Mouse (Mus musculus) kidney, postnatal 36 days (tissue): Measurements from ENCODE around the gene Ube2j1.

Source experiments
- DNase-seq, 2 experiments: peaks; one replicate each; pipeline ENCODE4 v3.0.0; 2021 to 2022; ENCODE audit warnings: mixed read lengths in 2 of 2

The Ube2j1 gene

DNA sequence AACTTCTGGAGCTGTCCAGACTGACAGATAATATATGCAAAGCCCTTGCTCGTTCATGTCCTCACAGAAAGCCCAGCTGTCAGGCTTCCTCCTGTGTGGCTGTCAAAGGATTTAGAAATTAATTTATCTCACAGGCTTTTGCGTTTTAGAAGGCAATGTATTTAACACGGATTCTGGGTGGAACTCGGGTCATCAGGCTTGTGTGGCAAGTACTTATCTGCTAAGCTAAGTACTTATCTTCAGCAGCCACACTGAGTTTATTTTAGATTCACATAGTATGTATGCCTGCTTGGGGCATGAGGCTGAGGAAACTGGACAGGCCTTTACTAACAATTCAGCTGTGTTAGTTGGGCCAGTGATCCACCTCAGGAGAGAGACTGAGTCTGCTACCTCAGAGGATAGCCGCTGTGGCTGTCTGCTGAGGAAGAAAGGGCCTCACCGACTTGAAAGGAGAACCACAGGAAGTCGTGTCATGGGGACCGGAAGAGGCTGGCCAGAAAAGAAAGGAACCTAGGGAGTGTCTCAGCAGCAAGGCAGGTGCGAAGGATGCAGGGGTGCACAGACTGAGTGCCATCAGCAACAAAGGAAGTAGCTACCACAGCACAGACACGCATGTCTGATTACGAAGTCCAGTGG, 41.4 kb downstream of the Ube2j1 start:
- no peak for DNase-seq

DNA sequence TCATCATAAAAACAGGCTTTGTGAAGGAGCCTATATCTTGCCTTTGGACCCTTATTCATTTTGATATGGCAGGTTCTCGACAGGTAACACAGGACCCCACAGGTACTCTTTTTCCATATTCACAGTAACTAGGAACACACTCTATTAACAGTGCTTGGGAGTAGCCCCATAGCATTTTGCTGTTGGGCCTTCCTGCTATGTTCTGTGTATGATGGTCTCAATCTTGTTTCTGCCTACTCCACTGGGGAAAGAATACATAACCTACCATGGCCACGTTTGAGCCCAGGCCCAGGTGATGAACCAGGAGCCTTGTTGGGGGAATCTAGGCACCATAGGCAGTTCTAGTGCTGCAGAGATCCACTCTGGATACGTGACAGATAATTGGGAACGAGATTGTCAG, 43.2 kb downstream of the Ube2j1 start:
- no peak for DNase-seq

DNA sequence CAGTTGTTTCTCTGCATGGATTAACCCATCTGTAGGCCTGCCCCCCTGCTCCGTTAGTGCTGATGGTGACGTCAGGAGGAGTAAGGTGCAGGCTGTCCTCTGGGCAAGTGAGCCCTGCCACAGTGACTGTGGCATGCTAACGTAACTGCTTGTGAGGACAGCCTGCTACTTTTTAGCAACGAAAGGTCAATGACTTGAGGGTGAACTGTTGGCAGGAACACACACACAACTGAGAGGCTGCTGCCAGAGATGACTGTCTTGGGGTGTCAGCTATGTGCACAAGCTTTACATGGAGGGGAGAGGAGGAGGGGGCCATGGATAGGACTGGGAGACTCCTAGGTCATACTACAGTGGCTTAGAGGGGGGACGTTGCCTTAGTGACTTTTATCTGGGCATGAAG, 43.6 kb downstream of the Ube2j1 start:
- no peak for DNase-seq

DNA sequence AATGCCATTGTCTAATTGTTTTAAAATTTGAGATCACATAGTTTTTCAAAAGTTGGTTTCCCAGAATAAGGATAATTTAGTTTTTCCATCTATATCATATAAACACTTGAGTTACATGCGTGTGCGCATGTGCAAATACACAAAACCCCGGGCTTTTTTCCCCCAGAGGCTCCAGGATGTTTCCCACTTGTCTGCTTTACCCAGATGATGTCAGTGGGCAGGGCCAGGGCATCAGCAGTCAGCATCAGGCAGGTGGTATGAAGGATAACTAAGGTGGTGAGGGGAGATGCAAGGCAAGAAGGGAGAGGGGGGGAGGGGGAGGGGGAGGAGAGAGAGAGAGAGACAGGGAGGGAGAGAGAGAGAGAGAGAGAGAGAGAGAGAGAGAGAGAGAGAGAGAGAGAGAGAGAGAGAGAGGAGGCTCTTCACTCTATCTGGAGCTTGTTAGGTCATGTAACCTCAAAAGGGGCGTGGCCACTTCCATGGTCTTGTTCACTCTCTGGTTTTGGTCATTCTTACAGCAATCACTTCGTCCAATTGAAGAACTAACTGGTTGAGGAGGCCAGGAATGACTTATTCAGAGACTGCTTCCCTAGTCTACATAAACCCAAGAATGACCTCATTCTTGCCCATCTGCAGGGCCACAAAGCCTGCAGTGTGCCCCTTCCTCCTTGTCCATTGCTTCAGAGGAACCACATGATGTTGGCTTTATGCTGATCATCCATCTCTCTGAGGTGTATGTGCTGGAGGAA, 44.7 kb downstream of the Ube2j1 start:
- DNase-seq, result peak in 1 of 2 experiments; percentile 13

DNA sequence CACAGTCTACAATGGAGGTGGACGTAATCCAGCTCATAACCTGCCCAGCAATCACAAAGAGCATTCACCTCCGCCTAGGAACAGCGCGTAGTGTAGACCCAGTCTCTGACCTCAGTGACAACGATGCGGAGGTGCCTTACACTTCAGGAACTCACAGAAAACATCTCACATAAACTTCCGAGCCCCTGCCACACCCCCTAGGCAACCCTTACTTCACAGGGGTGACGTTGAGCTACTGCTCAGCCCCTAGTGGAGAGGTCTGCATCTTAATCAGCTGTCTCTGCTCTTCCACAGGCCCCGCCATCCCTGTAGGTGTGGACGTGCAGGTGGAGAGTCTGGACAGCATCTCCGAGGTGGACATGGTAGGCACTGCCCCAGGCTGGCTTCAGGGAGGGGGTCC, 45.9 kb downstream of the Ube2j1 start:
- DNase-seq, result no peak

GRCm38 (mm10) chr4:33077724-33078123, 46.5 kb downstream of the Ube2j1 start:
- no peak for DNase-seq

DNA sequence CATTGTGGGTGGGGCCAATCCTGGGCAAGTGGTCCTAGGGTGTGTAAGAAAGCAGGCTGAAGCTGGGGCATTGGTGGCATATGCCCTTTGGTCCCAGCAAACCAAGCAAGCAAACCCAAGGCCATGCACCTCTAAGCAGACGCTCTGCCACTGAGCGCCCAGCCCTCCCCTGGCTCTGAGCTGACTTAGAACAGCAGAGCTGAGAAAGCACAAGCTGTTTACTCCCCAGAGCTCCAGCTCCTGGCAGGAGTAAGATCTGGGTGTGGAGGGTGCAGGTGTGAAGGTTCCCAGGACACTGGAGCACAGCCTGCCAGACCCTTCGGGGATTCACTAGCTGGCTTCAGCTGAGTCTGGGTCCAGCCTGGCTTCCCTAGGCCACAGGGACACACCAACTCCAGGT, 47.3 kb downstream of the Ube2j1 start:
- DNase-seq, result no peak

- DNase-seq, result no peak
Observed at GRCm38 (mm10) chr4:33099118-33099694, 68.0 kb downstream of the Ube2j1 start.
